Mouse (Mus musculus) MEL (cell line): ENCODE results near the gene Epha10. TPM values are rescaled to one million over a fixed set of nuclear protein-coding genes. Genes with fewer than 3 reads are reported as not detected.

Experiments
- DNase-seq: peaks from one replicate; pipeline ENCODE4 v3.0.0; 2011; ENCODE audit warnings: low read depth, low spot score
- H3K27ac ChIP-seq: 2 replicates; pipeline ENCODE4 v1.5.1; 2012; ENCODE audit warnings: low read depth, mild to moderate bottlenecking, control low read depth, low read length, moderate library complexity; ENCODE audit not compliant: control insufficient read depth
- H3K27me3 ChIP-seq, 2 experiments: fragments of 150-350 bp in 1 of 2; sonication (generic) in 1 of 2; 2 replicates each; pipeline ENCODE4 v1.6.1; 2012; ENCODE audit warnings: low read length in 2 of 2, mild to moderate bottlenecking in 2 of 2, improper control_type of control experiment in 1 of 2, moderate library complexity in 1 of 2; ENCODE audit not compliant: insufficient read depth in 2 of 2, control insufficient read depth in 1 of 2
- H3K36me3 ChIP-seq, 2 experiments: 2 replicates each; pipeline ENCODE4 v1.6.1; 2012 to 2014; ENCODE audit warnings: low read length in 2 of 2, improper control_type of control experiment in 1 of 2, inconsistent platforms in 1 of 2, mild to moderate bottlenecking in 1 of 2; ENCODE audit not compliant: insufficient read depth in 2 of 2, control insufficient read depth in 1 of 2
- H3K4me1 ChIP-seq, 2 experiments: fragments of 150-350 bp in 1 of 2; sonication (generic) in 1 of 2; 2 replicates each; pipeline ENCODE4 v1.6.1; 2012; ENCODE audit warnings: low read length in 2 of 2, improper control_type of control experiment in 1 of 2, mild to moderate bottlenecking in 1 of 2; ENCODE audit not compliant: insufficient read depth in 2 of 2, control insufficient read depth in 1 of 2
- H3K4me3 ChIP-seq, 2 experiments: fragments of 150-350 bp in 1 of 2; sonication (generic) in 1 of 2; 2 replicates each; pipeline ENCODE4 v1.5.1; 2012; ENCODE audit warnings: low read depth in 2 of 2, low read length in 2 of 2, mild to moderate bottlenecking in 2 of 2, moderate library complexity in 2 of 2, control low read depth in 1 of 2, improper control_type of control experiment in 1 of 2; ENCODE audit not compliant: control insufficient read depth in 1 of 2, insufficient read depth in 1 of 2
- H3K79me2 ChIP-seq: 2 replicates; pipeline ENCODE4 v1.6.1; 2012; ENCODE audit warnings: mild to moderate bottlenecking, low read length, moderate library complexity; ENCODE audit not compliant: control insufficient read depth, poor library complexity, insufficient read depth
- H3K9ac ChIP-seq: 2 replicates; pipeline ENCODE4 v1.6.1; 2012; ENCODE audit warnings: low read depth, mild to moderate bottlenecking, control low read depth, low read length, moderate library complexity; ENCODE audit not compliant: control insufficient read depth, poor library complexity, severe bottlenecking
- H3K9me3 ChIP-seq: fragments of 150-350 bp; sonication (generic); replicated peaks from 2 replicates; pipeline ENCODE4 v1.6.1; 2012; ENCODE audit warnings: mild to moderate bottlenecking, low read length, improper control_type of control experiment, moderate library complexity; ENCODE audit not compliant: insufficient read depth
- CHD1 ChIP-seq: IDR thresholded peaks from 2 replicates; pipeline ENCODE4 v1.6.1; 2012; ENCODE audit warnings: low read depth, mild to moderate bottlenecking, inconsistent platforms, low read length, improper control_type of control experiment
- CHD2 ChIP-seq: IDR thresholded peaks from 2 replicates; pipeline ENCODE4 v1.6.1; 2011; ENCODE audit warnings: low read length, improper control_type of control experiment
- CTCF ChIP-seq, 3 experiments: IDR thresholded peaks in 2 of 3; conservative IDR thresholded peaks in 1 of 3; 2 replicates each; pipeline ENCODE4 v1.5.1; 2011 to 2012; ENCODE audit warnings: low read length in 3 of 3, low read depth in 2 of 3, mild to moderate bottlenecking in 2 of 3, improper control_type of control experiment in 1 of 3, inconsistent platforms in 1 of 3, mixed read lengths in 1 of 3, moderate library complexity in 1 of 3; ENCODE audit not compliant: control insufficient read depth in 1 of 3, insufficient read depth in 1 of 3, poor library complexity in 1 of 3, severe bottlenecking in 1 of 3
- E2F4 ChIP-seq: IDR thresholded peaks from 2 replicates; pipeline ENCODE4 v1.6.1; 2011; ENCODE audit warnings: low read depth, low read length, improper control_type of control experiment, borderline replicate concordance
- ELF1 ChIP-seq: IDR thresholded peaks from 2 replicates; pipeline ENCODE4 v1.6.1; 2014; ENCODE audit warnings: low read depth, mild to moderate bottlenecking, inconsistent platforms, low read length, improper control_type of control experiment, moderate library complexity
- EP300 ChIP-seq, 2 experiments: IDR thresholded peaks; 2 replicates each; pipeline ENCODE4 v1.6.1; 2011; ENCODE audit warnings: improper control_type of control experiment in 2 of 2, low read length in 2 of 2, low read depth in 1 of 2, mild to moderate bottlenecking in 1 of 2
- HCFC1 ChIP-seq: IDR thresholded peaks from 2 replicates; pipeline ENCODE4 v1.6.1; 2012; ENCODE audit warnings: low read depth, mild to moderate bottlenecking, inconsistent platforms, low read length, improper control_type of control experiment, moderate library complexity
- JUND ChIP-seq: IDR thresholded peaks from 2 replicates; pipeline ENCODE4 v1.6.1; 2011; ENCODE audit warnings: low read depth, mild to moderate bottlenecking, improper control_type of control experiment, low read length
- KAT2A ChIP-seq: conservative IDR thresholded peaks from 2 replicates; pipeline ENCODE4 v1.6.1; 2012; ENCODE audit warnings: low read depth, low read length, improper control_type of control experiment, inconsistent platforms
- MAZ ChIP-seq: IDR thresholded peaks from 2 replicates; pipeline ENCODE4 v1.6.1; 2012; ENCODE audit warnings: low read depth, mild to moderate bottlenecking, inconsistent platforms, low read length, improper control_type of control experiment
- MXI1 ChIP-seq: IDR thresholded peaks from 2 replicates; pipeline ENCODE4 v1.6.1; 2011; ENCODE audit warnings: mild to moderate bottlenecking, low read depth, low read length, improper control_type of control experiment
- NELFE ChIP-seq: IDR thresholded peaks from 2 replicates; pipeline ENCODE4 v1.6.1; 2011; ENCODE audit warnings: low read depth, low read length, improper control_type of control experiment
- POLR2A ChIP-seq, 2 experiments: IDR thresholded peaks; 2 replicates each; pipeline ENCODE4 v1.6.1; 2011 to 2012; ENCODE audit warnings: low read length in 2 of 2, mild to moderate bottlenecking in 2 of 2, control low read depth in 1 of 2, improper control_type of control experiment in 1 of 2, low read depth in 1 of 2, moderate library complexity in 1 of 2; ENCODE audit not compliant: control insufficient read depth in 1 of 2, insufficient read depth in 1 of 2, poor library complexity in 1 of 2
- POLR2AphosphoS2 ChIP-seq: IDR thresholded peaks from 2 replicates; pipeline ENCODE4 v1.6.1; 2011; ENCODE audit warnings: low read length, improper control_type of control experiment
- RAD21 ChIP-seq: IDR thresholded peaks from 2 replicates; pipeline ENCODE4 v1.6.1; 2011; ENCODE audit warnings: mild to moderate bottlenecking, low read depth, low read length, improper control_type of control experiment
- RCOR1 ChIP-seq: IDR thresholded peaks from 2 replicates; pipeline ENCODE4 v1.6.1; 2012; ENCODE audit warnings: low read depth, mild to moderate bottlenecking, inconsistent platforms, low read length, improper control_type of control experiment
- SIN3A ChIP-seq: IDR thresholded peaks from 2 replicates; pipeline ENCODE4 v1.6.1; 2012; ENCODE audit warnings: low read length, improper control_type of control experiment, inconsistent platforms
- TAL1 ChIP-seq: IDR thresholded peaks from 2 replicates; pipeline ENCODE4 v1.6.1; 2012; ENCODE audit warnings: mild to moderate bottlenecking, inconsistent platforms, low read length, moderate library complexity, mixed read lengths
- TBP ChIP-seq: IDR thresholded peaks from 2 replicates; pipeline ENCODE4 v1.8.0; 2011; ENCODE audit warnings: low read depth, low read length, improper control_type of control experiment
- TCF12 ChIP-seq: IDR thresholded peaks from 2 replicates; pipeline ENCODE4 v1.6.1; 2014; ENCODE audit warnings: low read depth, mild to moderate bottlenecking, inconsistent platforms, low read length, improper control_type of control experiment, moderate library complexity
- UBTF ChIP-seq: IDR thresholded peaks from 2 replicates; pipeline ENCODE4 v1.6.1; 2012; ENCODE audit warnings: low read depth, mild to moderate bottlenecking, inconsistent platforms, low read length, improper control_type of control experiment, moderate library complexity, borderline replicate concordance; ENCODE audit not compliant: insufficient read depth
- USF1 ChIP-seq: IDR thresholded peaks from 2 replicates; pipeline ENCODE4 v1.6.1; 2014; ENCODE audit warnings: low read depth, mild to moderate bottlenecking, inconsistent platforms, low read length, improper control_type of control experiment, moderate library complexity
- ZC3H11A ChIP-seq: IDR thresholded peaks from 2 replicates; pipeline ENCODE4 v1.6.1; 2012; ENCODE audit warnings: low read depth, mild to moderate bottlenecking, inconsistent platforms, low read length, improper control_type of control experiment
- ZKSCAN1 ChIP-seq: IDR thresholded peaks from 2 replicates; pipeline ENCODE4 v1.6.1; 2012; ENCODE audit warnings: low read depth, mild to moderate bottlenecking, inconsistent platforms, low read length, improper control_type of control experiment, moderate library complexity
- ZMIZ1 ChIP-seq: IDR thresholded peaks from 2 replicates; pipeline ENCODE4 v1.6.1; 2012; ENCODE audit warnings: low read depth, mild to moderate bottlenecking, inconsistent platforms, low read length, improper control_type of control experiment, moderate library complexity
- ZNF384 ChIP-seq: IDR thresholded peaks from 2 replicates; pipeline ENCODE4 v1.6.1; 2012; ENCODE audit warnings: low read depth, mild to moderate bottlenecking, inconsistent platforms, low read length, improper control_type of control experiment
- polyA plus RNA-seq, 2 experiments: library from polyadenylated mRNA; stranded (reverse) in 1 of 2; unstranded in 1 of 2; fragments of >175 nt in 1 of 2; fragments of >200 nt in 1 of 2; gene quantifications; 2 replicates each; pipeline versions ENCODE4 v1.2.1 to v1.2.4; 2012; ENCODE audit warnings: low replicate concordance in 2 of 2, low read depth in 1 of 2; ENCODE audit not compliant: insufficient read length in 2 of 2, insufficient read depth in 1 of 2, missing spikeins in 1 of 2
- total RNA-seq: library from RNA; depleted of rRNA; stranded (reverse); fragments of 300-350 nt; gene quantifications from 2 replicates; pipeline ENCODE4 v1.2.3, GENCODE M21; 2012

Epha10 gene
- total and polyA plus RNA-seq, 3 experiments = not detected

GRCm38 (mm10) chr4:124850261-124850913 is 30.3 kb upstream of the Epha10 start, which contains the start of gene Yrdc:
Yrdc (plus strand) TSS chr4:124850679.
- H3K36me3 ChIP-seq = peaks cover 17 to 18% of the 10 kb centered on the region in 2 experiments; a peak in 3 of 4 replicates
- TF ChIP-seq CTCF (IDR thresholded peaks at IDR 0.05 in 2 of 3, conservative IDR thresholded peaks at IDR 0.05 in 1 of 3; ENCODE audit: control insufficient read depth in 1 of 3, insufficient read depth in 1 of 3, low read depth in 2 of 3, low read length in 3 of 3, poor library complexity in 1 of 3, severe bottlenecking in 1 of 3) (peak in 1 of 3 experiments; percentile 53; a peak in 3 of 6 replicates), HCFC1 (peak; percentile 91), RAD21 (no peak), TAL1 (no peak), CHD2 (no peak), UBTF (0 out of 2 replicates have a peak, but pooled peaks have one; percentile 45), MAZ (peak; percentile 59; the same call in 1 of the 2 replicates), ELF1 (peak; percentile 97), SIN3A (peak; percentile 95), ZMIZ1 (no peak), NELFE (peak; percentile 80), JUND (no peak), ZNF384 (no peak), TCF12 (0 out of 2 replicates have a peak, but pooled peaks have one; percentile 33), RCOR1 (no peak), ZKSCAN1 (no peak), MXI1 (peak; percentile 80), ZC3H11A (no peak), EP300 (IDR thresholded peaks at IDR 0.05; ENCODE audit: low read depth in 1 of 2, low read length in 2 of 2) (no peak), POLR2A (IDR thresholded peaks at IDR 0.05; ENCODE audit: control insufficient read depth in 1 of 2, insufficient read depth in 1 of 2, low read depth in 1 of 2, low read length in 2 of 2, poor library complexity in 1 of 2) (peak; percentile 77 to 83; a peak in 2 of 4 replicates), KAT2A (peak; percentile 69; the same call in 1 of the 2 replicates), CHD1 (0 out of 2 replicates have a peak, but pooled peaks have one; percentile 81), E2F4 (no peak), POLR2AphosphoS2 (peak; percentile 38; the same call in 1 of the 2 replicates), USF1 (no peak), TBP (0 out of 2 replicates have a peak, but pooled peaks have one; percentile 24)
- DNase-seq = peak; percentile 96

More at GRCm38 (mm10) chr4:124850261-124850913, 30.3 kb upstream of the Epha10 start, which contains the start of gene Yrdc:
- peaks cover 42% of the 10 kb centered on the region for H3K79me2 ChIP-seq
- H3K27ac ChIP-seq = peak within 1 kb of the TSS; percentile 78
- H3K4me1 ChIP-seq = peaks cover 0 to 16% of the 10 kb centered on the region in 2 experiments; a peak in 3 of 4 replicates
- H3K27me3 ChIP-seq = no peaks in the 10 kb centered on the region
- H3K4me3 ChIP-seq = peak within 1 kb of the TSS; percentile 92 to 98
- peak within 1 kb of the TSS; percentile 99 for H3K9ac ChIP-seq
- no peaks in the 10 kb centered on the region for H3K9me3 ChIP-seq
